Mouse (Mus musculus) olfactory bulb, adult 2 months (tissue): ENCODE measurements at regions not wholly inside any gene's neighbourhood (a gene's known extent, or its start where the extent isn't known, plus 50 kb on each side); places are given as distances from the start of the nearest gene placed in this dataset.

Experiments used
- CTCF ChIP-seq: fragments of 200-500 bp; IDR thresholded peaks from 2 replicates; pipeline ENCODE4 v1.5.1; 2012; ENCODE audit warnings: low read depth, mild to moderate bottlenecking, low read length, moderate library complexity; ENCODE audit not compliant: insufficient read depth
- POLR2A ChIP-seq: fragments of 200-500 bp; IDR thresholded peaks from 2 replicates; pipeline ENCODE4 v1.6.1; 2012; ENCODE audit warnings: mild to moderate bottlenecking, low read depth, low read length, moderate library complexity; ENCODE audit not compliant: insufficient read depth

GRCm38 (mm10) chr11:6738581-6738980, 80.3 kb downstream of the Ramp3 start:
- TF ChIP-seq CTCF (no peak), POLR2A (no peak)
